Mouse (Mus musculus): ENCODE data around the gene Ephb2.

The Ephb2 gene

GRCm38 (mm10) chr4:136653019-136653418 is 182.8 kb downstream of the Ephb2 start:
- DNase-seq (ENCODE audit: low read depth, low spot score), result no peak

GRCm38 (mm10) chr4:136652528-136652910 is 183.3 kb downstream of the Ephb2 start:
- DNase-seq (ENCODE audit: low read depth, low spot score), result peak; percentile 33

DNA sequence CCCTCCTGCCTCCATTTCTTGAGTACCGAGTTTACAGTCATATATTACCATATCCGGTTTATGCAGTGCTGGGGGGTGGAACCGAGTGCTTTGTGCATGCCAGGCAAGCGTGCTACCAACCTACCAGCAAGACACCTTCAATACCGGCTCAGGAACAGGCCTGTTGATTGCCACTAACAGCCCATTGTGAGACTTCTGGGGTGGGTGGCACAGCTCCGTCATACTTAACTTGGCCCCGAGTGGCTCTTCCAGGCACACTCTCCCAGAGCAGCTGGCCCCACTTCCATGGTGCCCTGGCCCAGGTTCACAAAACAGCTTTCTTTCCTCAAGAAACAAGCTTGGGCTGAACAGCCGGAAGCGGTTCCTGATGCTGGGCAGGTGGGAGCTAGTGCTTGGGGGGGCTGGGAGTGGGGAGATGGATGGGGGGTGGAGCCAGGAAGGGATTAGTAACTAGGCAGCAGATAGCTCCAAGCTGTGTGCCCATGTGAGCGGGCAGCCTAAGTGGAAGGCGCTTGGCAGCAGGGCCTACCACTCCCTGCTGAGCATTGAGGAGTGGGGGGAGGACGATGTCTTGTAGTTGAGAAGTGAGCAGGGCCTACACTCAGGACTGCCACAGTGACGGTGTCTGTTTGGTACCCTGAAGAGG is 183.8 kb downstream of the Ephb2 start:
- DNase-seq (ENCODE audit: low read depth, low spot score), result peak; percentile 68

DNA sequence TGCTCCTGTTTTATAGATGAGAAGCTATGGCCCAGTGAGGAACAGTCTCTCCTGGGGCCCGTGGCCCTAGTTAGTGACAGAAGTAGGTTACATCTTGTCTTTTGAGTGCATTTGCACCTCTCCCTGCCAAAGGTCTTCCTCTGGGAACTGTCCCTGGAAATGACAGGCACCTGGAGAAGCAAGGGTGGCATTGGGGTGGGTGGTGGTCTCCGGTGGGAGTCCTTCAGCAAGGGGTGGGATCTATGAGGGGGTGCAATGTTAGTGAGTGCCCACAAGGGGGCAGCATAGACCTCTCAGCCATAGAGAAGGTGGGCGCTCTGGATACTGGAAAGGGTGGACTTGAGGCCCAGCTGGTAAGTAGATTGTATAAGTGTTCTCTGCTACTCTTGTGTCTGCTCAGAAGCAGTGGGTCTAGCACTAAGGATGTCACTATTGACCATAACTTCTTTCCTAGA is 184.4 kb downstream of the Ephb2 start:
- peak; percentile 56 for DNase-seq (ENCODE audit: low read depth, low spot score)

DNA sequence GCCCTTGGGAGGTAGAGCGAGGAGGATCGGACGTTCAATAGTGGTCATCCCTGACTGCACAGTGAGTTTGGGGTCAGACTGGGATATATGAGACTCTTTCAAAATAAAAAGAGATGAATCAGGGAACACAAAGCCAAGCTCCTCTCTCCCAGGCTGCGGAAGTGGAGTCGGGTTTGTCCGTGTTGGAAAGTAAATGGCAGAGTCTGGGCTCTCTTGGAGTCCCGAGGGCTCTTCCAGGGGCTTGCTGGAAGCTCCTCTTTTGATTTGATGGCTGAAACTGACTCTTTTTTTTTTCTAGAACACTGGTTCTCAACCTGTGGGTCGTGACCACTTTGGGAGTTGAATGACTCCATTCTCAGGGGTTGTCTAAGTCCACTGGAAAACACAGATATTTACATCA is 185.5 kb downstream of the Ephb2 start:
- no peak for DNase-seq (ENCODE audit: low read depth, low spot score)

DNA sequence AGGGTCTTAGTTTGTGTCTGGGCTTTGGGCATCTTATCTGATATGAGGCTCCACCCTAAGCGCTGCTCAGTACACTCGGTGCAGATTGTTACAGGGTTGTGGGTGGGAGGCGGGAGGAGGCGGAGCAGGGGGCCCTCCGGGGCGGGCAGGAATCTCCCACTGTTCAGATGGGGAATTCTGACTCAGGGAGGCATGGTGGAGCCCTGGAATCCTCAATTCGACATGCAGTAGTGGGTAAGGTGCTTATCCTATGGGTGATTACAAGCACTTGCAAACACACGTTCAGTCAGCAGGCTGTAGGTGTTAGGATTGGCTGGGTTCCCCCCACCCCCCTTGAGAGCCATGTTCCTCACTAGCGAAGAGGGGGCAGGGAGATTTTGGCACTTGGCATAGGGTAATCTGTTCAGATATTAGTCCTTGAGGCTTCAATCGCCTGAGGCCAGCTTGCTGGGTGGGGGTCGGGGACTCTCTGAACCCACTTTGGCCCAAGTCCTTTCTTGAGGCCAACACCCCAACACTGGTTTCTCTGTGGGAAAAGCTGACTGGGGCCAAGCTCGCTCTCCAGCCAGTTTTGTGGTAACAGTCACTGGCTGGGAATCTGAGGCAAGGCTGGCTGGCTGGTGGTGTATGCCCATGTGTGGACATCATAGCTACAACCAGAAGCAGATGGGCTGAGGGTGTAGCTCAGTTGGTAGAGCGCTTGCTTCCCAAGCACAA is 186.2 kb downstream of the Ephb2 start:
- DNase-seq (ENCODE audit: low read depth, low spot score), result peak; percentile 54

- peak; percentile 82 for DNase-seq (ENCODE audit: low read depth, low spot score)
Observed at GRCm38 (mm10) chr4:136648922-136649479, 186.8 kb downstream of the Ephb2 start.

GRCm38 (mm10) chr4:136638890-136639289 is 196.9 kb downstream of the Ephb2 start:
- no peak for DNase-seq (ENCODE audit: low read depth, low spot score)

- DNase-seq (ENCODE audit: low read depth, low spot score), result no peak
Observed at GRCm38 (mm10) chr4:136638230-136638750, 197.5 kb downstream of the Ephb2 start.

DNA sequence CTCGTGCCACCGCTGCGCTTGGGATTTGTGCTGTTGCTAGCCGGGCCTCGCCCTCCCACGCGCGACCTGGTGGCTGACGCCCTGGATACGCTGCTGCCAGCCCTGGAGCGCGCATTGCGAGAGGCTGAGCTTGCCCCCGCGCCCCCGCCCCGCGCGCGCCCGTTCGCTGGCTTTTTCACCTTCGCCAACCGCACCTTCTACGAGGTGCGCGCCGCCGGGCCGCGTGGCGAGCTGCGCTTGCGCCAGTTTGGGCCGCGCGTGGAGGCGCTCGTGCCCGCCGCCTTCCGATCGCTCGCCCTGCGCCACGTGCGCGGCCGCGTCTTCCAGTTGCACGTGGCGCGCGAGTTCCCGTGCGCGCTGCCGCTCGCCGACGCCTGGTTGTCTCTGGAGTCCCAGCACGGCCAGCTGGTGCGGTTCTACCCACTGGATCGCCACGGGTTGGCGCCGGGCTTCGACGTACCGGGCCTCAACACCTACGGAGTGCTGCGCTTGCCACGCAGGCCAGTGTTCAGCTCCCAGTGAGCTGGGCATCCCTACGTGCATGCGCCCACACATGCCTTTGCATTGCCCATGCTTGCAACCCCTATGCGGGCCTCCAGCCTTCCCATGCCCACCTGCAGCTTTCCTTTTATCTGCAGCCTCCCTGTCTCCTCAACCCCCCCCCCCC is 198.1 kb downstream of the Ephb2 start:
- peak; percentile 90 for DNase-seq (ENCODE audit: low read depth, low spot score)

- DNase-seq (ENCODE audit: low read depth, low spot score), result no peak
Observed at GRCm38 (mm10) chr4:136636983-136637562, 198.7 kb downstream of the Ephb2 start.

DNA sequence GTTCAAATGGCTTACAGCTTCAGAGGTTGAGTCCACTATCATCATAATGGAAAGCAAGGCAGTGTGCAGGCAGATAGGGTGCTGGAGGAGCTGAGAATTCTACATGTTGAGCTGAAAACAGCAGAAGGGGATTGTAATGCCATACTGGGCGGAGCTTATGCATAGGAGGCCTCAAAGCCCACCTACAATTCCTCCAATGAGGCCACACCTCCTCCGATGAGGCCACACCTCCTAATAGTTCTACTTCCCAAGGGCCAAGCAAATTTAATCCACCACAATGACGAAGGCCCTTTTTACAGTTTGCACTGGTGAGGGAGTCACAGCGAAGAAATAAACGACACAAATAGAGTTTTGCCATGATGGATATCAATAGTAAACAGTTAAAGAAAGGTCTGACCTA is 199.3 kb downstream of the Ephb2 start:
- no peak for DNase-seq (ENCODE audit: low read depth, low spot score)

DNA sequence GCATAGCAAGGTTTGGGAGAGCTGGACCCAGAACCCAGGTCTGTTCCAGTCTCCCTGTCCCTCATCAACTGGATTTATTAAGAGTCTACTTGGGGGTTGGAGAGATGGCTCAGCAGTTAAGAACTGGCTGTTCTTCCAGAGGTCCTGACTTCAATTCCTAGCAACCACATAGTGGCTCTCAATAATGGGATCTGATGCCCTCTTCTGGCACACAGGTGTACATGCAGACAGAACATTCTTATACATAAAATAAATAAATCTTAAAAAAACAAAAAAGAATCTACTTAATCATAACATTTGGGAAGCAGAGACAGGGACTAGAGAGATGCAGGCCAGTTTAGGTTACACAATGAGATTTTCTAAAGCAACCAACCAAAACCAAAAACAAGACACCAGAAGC is 199.8 kb downstream of the Ephb2 start:
- DNase-seq (ENCODE audit: low read depth, low spot score), result no peak

DNA sequence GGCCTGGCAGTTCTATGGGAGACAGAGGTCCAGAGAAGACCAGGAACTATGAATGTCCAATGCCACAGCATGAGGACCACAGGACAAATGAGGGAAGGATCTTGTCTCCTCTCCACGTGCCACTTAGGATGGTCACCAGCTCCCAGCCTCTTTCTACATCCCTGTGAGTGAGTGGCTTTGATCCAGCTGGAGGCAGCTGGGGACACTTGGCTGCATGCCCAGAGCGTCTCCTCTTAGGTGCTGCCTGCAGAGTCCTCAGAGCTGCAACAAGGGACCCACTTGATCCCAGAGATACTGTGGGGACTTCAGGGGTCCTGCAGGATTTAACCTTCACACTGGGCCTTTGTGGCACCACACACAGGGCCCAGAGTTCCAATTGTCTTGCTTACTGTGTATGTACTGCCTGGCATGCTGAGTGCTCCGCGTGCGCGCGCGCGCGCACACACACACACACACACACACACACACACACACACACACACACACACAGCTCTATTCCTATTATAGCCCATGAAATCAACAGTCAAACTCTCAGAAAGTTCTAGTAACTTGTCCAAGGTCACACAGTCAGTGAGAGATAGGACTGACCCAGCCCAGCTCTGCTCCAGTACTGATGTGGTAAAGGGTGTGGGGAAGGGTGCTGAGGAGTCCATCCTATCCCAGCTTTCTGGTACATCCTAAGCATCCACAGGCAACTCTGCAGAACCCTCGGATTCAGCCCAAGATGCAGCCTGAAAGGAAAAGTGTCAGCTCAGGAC is 204.4 kb downstream of the Ephb2 start:
- DNase-seq (ENCODE audit: low read depth, low spot score), result peak; percentile 73

DNA sequence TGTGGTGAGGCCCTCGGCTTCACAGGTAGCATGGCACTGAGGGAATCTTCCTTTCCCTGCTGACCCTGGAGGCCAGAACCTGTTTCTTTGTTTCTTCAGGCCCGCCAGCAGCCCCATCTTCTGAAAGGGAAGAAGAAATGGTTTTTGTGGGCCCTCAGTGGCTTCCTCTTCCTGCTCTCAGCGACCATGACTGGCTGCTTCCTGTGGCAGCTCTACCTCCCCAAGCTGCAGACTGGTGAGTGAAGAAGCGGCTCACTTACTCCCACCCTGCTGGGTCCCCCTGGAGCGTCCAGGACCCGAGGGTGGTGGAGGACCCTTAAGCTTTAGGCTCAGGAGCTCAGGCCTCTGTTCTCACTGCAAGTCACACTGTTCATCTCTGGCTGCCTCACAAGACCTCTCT is 209.2 kb downstream of the Ephb2 start:
- DNase-seq (ENCODE audit: low read depth, low spot score), result no peak

DNA sequence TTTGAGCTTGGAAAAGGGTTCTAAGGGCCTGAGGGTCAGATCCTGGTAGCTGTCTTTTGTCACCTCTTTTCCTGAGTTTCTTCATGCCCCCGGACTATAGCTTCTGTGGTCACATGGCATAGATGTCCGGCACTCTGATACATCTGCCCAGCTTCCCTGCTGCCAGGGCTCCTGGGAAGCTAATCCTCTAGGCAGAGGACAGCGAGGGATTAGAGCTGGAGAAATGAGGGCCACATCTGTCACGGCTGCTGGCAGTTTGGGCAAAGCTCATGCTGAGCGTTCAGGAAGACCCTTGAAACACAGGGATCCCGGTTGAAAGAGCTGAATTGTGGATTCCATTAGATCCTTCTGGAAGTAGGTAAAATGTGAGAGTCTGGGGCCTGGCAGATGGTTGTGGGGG is 213.4 kb downstream of the Ephb2 start, which contains the start of gene Lactbl1:
Gene Lactbl1 (plus strand): TSS at position 234 of the 400 bp plus-strand sequence.
- DNase-seq (ENCODE audit: low read depth, low spot score), result no peak

GRCm38 (mm10) chr4:136621956-136622355 is 213.8 kb downstream of the Ephb2 start:
- no peak for DNase-seq (ENCODE audit: low read depth, low spot score)

DNA sequence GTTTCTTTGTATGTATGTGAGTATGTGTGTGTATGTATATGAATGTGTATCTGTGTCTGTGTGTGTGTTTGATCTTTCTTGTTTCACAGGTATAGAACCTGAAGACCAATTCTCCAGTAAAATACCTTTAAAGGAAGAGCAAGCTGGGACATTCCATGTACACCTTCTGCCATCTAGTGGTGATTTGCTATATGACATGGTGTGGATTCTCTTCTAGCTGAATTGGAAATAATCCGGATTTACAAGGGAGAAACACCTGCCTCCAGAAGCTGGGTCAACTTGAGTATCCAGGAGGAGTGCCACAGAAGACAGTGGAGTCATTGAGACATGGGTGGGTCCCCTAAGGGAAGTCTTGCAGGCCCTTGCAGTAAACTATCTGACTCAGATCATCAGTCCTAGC is 214.5 kb downstream of the Ephb2 start:
- DNase-seq (ENCODE audit: low read depth, low spot score), result peak; percentile 83

GRCm38 (mm10) chr4:136613657-136614056 is 222.1 kb downstream of the Ephb2 start:
- DNase-seq (ENCODE audit: low read depth, low spot score), result peak; percentile 33

GRCm38 (mm10) chr4:136610387-136610856 is 225.4 kb downstream of the Ephb2 start, which contains the start of gene Tex46:
TSS of gene Tex46 (plus strand) at chr4:136610437.
- no peak for DNase-seq (ENCODE audit: low read depth, low spot score)
